Mouse (Mus musculus) T-helper 17 cell (primary cell): Measurements from ENCODE around the gene Spag9.

Source experiments
- in situ Hi-C, 2 experiments: fragments of 300-600 bp; cut with MboI, MseI; formaldehyde crosslinking; loops; 1 replicate in 1 of 2; 2 replicates in 1 of 2; pipeline ENCODE4 v1.15.1; 2025; ENCODE audit warnings: high pct_unique_total_duplicates in 2 of 2

Gene Spag9

GRCm38 (mm10) chr11:94128506-94128905 is 132.6 kb downstream of the Spag9 start:
- in situ Hi-C loops, result loop anchor here in 1 of 2 experiments (25.0 kb wide), 1 partner anchor 359 kb away; the partner anchor contains the start of genes Epn3 and Spata20

- in situ Hi-C loops, result loop anchor here (5.0 to 25.0 kb wide), 2 partner anchors 143 to 358 kb away; partner anchors contain the start of genes Epn3 (in 1 of the 2) and Spata20 (in 1 of the 2)
These were observed 133.6 kb downstream of the Spag9 start for GRCm38 (mm10) chr11:94129261-94130059.

GRCm38 (mm10) chr11:94130118-94131095 is 134.5 kb downstream of the Spag9 start:
- in situ Hi-C loops, result loop anchor here (5.0 to 25.0 kb wide), 2 partner anchors 142 to 357 kb away; partner anchors contain the start of genes Epn3 (in 1 of the 2) and Spata20 (in 1 of the 2)

DNA sequence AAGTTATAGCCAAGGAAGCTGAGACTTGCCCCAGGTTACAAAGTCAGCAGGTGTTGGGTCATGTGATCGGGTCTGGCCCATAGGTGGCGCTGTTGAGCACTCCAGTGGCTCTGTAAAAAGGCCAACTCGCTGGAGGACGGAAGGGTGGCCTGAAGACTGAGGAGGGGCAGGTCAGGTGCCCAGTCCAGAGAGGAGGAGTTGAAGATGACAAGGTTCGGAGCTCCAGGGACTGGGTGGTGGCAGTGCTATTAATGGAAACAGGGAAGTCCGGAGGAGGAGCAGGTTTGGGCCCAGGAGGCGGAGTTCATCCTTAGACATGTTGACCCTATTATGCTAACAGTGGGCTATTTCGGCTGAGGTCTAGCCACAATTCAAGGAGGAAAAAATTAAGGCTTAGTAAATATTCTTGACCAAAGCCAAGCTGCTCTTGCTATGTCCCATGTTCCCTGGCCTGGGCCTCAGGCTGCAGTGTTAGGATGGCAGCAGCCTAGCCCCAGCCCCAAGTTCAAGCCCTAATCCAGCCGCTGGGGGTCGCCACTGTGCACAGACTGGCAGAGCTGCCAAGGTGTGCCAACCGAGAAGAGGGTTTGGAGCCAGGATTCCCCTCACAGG is 137.6 kb downstream of the Spag9 start:
- in situ Hi-C loops, result loop anchor here (5.0 to 25.0 kb wide), 2 partner anchors 139 to 354 kb away; partner anchors contain the start of genes Epn3 (in 1 of the 2) and Spata20 (in 1 of the 2)

GRCm38 (mm10) chr11:94134076-94134838 is 138.4 kb downstream of the Spag9 start:
- in situ Hi-C loops, result loop anchor here (5.0 to 25.0 kb wide), 2 partner anchors 138 to 353 kb away; partner anchors contain the start of genes Epn3 (in 1 of the 2) and Spata20 (in 1 of the 2)

GRCm38 (mm10) chr11:94135581-94136001 is 139.7 kb downstream of the Spag9 start:
- in situ Hi-C loops, result loop anchor here (5.0 to 25.0 kb wide), 4 partner anchors 37 to 352 kb away; partner anchors contain the start of genes Epn3 (in 1 of the 2) and Spata20 (in 1 of the 2)

GRCm38 (mm10) chr11:94136656-94137055 is 140.8 kb downstream of the Spag9 start:
- in situ Hi-C loops, result loop anchor here (5.0 to 25.0 kb wide), 4 partner anchors 36 to 351 kb away; partner anchors contain the start of genes Epn3 (in 1 of the 2) and Spata20 (in 1 of the 2)

DNA sequence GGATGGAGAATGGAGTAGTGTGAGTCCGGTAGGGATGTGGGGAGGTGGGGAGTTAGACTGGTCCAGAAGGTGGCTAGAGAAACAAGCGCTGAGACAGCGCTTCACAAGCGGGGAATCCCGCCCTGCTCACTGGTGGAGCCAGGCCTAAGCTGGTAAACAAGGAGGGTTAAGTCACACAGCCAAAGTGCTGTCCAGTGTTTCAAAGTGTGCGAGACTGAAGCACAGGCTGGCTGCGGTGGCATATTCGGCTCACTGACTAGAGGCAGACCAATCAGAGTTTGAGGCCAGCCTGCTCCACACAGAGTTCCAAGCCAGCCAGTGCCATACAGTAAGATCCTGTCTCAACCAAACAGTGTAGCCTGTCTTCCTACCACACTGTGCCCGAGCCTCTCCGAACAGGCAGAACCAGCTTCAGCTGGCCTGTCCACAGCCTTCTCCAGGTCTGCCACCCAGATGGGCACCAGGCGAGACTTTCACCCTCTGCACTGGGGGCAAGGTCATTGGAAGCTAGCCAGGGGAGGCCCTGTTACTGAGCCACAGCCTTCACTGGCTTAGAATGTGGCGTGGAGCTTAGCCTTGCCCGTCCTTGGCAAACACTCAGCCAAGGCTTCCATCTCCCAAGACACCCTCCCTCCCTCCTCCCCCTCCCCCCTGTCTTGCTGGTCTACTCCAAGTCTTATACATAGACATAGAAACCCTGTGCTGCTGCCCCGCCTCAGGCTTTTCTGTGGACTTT is 141.6 kb downstream of the Spag9 start:
- in situ Hi-C loops, result loop anchor here (5.0 to 25.0 kb wide), 4 partner anchors 35 to 350 kb away; partner anchors contain the start of genes Epn3 (in 1 of the 2) and Spata20 (in 1 of the 2)

GRCm38 (mm10) chr11:94138411-94139231 is 142.7 kb downstream of the Spag9 start:
- in situ Hi-C loops, result loop anchor here (5.0 to 25.0 kb wide), 4 partner anchors 34 to 349 kb away; partner anchors contain the start of genes Epn3 (in 1 of the 2) and Spata20 (in 1 of the 2)

GRCm38 (mm10) chr11:94139232-94139620 is 143.3 kb downstream of the Spag9 start:
- in situ Hi-C loops, result loop anchor here (5.0 to 25.0 kb wide), 4 partner anchors 33 to 348 kb away; partner anchors contain the start of genes Epn3 (in 1 of the 2) and Spata20 (in 1 of the 2)

GRCm38 (mm10) chr11:94140540-94140939 is 144.6 kb downstream of the Spag9 start:
- in situ Hi-C loops, result loop anchor here in 1 of 2 experiments (25.0 kb wide), 1 partner anchor 347 kb away; the partner anchor contains the start of genes Epn3 and Spata20

DNA sequence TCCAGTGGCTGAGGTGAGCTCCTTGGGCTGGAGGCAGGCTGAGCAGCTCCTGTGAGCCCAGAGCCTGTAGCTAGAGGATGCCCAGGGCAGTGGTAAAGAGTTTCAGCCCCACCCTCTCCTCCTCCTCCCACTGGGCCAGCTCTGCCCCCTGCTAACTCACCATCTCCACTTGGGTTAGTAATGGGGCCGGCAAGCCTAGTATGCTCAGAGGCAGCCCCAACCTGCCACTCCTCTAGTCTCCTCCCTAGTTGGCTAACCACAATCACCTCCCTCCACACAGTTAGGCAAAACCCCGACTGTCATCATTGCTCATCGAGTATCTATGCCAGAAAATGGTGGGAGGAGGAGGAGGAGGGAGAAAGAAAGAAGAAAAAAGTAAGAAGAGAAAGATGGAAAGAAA is 145.7 kb downstream of the Spag9 start:
- in situ Hi-C loops, result loop anchor here in 1 of 2 experiments (25.0 kb wide), 1 partner anchor 346 kb away; the partner anchor contains the start of genes Epn3 and Spata20

DNA sequence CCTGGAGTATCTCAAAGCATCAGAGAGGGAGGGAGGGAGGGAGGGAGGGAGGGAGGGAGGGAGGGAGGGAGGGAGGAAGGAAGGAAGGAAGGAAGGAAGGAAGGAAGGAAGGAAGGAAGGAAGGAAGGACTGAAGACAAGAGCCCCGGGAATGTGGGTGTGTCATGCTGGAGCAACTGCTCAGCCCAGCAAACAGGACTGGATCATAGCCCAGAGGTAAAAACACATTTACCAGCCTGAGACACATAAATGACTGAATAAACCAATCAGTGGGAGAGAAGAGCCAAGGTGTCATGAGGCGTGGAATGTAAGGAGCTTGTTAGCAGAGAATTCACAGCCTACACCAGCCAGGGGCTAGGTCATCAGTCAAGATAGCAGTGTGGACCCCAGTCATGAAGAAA is 147.4 kb downstream of the Spag9 start:
- in situ Hi-C loops, result loop anchor here in 1 of 2 experiments (25.0 kb wide), 1 partner anchor 344 kb away; the partner anchor contains the start of genes Epn3 and Spata20

DNA sequence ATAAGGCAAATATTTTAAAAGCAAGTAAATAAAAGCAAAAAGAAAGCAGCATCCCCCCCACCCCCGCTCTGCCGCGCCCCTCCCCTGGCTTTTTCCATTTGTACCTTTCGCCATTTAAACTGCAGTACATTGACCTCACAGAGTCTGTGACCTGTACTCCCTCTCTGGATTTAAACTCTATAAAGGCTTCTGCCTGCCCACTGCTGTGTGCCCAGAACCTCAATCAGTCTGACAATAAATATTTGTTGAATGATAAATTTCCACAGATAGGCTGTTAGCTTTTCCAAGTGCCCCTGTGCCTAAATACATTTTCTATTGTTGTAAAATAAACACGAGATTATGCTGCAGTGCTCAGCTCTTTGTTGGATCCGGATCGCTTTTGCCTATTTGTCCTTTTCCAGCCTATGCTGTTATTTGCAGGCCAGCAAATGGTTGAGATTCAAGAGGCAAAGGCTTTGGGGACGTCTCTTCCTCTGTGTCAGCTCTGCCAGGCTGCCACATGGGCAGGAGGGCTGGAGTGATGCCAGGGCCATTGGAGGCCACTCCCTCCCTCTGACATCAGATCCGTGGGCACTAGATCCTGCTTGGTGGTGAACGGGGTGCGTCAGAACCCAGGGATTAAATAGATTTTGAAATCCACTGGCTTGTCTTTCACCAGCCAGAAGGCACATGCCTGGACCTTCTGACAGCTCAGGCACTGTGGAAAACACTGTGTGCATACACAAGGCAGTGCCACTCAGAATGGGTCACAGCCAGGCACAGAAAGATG is 149.1 kb downstream of the Spag9 start:
- in situ Hi-C loops, result loop anchor here in 1 of 2 experiments (25.0 kb wide), 1 partner anchor 342 kb away; the partner anchor contains the start of genes Epn3 and Spata20

DNA sequence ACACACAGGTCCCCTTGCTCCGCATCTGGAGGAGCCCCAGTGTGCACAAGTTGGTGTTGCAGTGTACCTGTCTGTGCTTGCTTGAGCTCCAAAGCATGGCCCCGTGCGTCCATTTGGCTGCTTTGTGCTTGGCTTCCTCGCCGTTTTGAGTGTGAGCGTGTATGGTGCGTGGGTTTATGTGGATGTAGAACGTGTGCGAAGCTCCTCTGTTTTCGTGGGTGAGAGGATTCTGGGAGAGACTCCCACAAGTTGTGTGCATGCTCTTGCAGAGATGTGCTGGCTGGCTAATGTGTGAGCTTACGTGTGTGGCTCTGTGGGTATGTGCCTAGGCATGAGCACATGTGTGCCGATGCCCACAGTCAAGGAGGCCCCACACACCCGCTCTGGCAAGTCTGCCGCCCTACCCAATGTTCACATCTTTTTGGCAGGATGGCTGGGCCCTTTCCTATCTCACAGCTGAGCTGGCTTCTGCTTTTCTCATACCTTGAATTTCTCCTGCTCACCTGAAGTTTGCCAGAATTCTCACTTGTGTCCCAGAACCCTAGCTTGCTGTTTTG is 150.2 kb downstream of the Spag9 start:
- in situ Hi-C loops, result loop anchor here in 1 of 2 experiments (25.0 kb wide), 1 partner anchor 341 kb away; the partner anchor contains the start of genes Epn3 and Spata20
